Comparison of ENCODE assay signal across 17 mouse cellular contexts in the genomic region with DNA sequence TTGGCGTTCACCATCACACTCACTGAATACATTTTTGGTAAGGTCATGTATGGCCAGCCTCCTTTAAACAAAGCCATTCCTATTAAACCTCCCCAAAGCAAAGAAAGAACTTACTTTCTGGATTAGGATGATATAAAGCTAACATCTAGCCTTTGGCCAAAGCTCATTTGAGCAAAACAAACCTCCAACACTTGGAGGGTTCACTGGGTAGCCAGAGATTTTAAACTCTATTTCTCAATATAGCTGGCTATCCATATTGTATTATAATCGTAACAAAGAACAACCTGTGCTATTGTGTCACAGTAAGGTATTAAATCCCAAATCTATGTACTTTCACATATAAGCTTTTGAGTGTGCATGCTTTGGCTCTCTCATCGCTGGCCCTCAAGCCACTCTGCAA. TPM values are rescaled to one million over a fixed set of nuclear protein-coding genes. Genes with fewer than 3 reads are reported as not detected.
DNase-seq lines count a peak whose midpoint lies in the region; ATAC-seq lines count a peak whose summit lies in the region.
"Had no signal": no experiment of that assay in that cellular context is flagged by ENCODE, and none has a peak within 500 bp of the region (broad histone marks: within the 10 kb centered on the region; RNA-seq: fewer than 3 reads in every experiment).

No protein-coding gene starts in this region.

- 0 out of 2 replicates have a peak overlapping the region, but pooled peaks have one; percentile 99 for H3K4me2 ChIP-seq in kidney, embryonic 16.5 days (replicated peaks; ENCODE audit: low read depth, low read length)
- H3K4me2 ChIP-seq in midbrain, embryonic 14.5 days (ENCODE audit: low read length), result peak overlapping the region; percentile 97
- H3K4me2 ChIP-seq in midbrain, embryonic 11.5 days, result no peak overlapping the region

- H3K4me1 ChIP-seq in kidney, embryonic 16.5 days (ENCODE audit: insufficient read depth, low read length), result peaks cover 16% of the 10 kb centered on the region
- H3K4me1 ChIP-seq in midbrain, embryonic 14.5 days (ENCODE audit: control insufficient read depth, insufficient read depth, low read length), result peaks cover 11% of the 10 kb centered on the region
- peaks cover 7% of the 10 kb centered on the region for H3K4me1 ChIP-seq in midbrain, embryonic 11.5 days (ENCODE audit: control insufficient read depth, insufficient read depth, low read length)
- peaks cover 21% of the 10 kb centered on the region for H3K4me1 ChIP-seq in forebrain, embryonic 10.5 days

- H3K4me3 ChIP-seq in kidney, embryonic 16.5 days (ENCODE audit: low read length), result no peak overlapping the region
- no peak overlapping the region for H3K4me3 ChIP-seq in midbrain, embryonic 14.5 days (replicated peaks; ENCODE audit: low read depth, low read length)
- H3K4me3 ChIP-seq in midbrain, embryonic 11.5 days (ENCODE audit: low read depth, low read length), result no peak overlapping the region
- no peak overlapping the region for H3K4me3 ChIP-seq in forebrain, embryonic 10.5 days

- H3K9ac ChIP-seq in kidney, embryonic 16.5 days (replicated peaks; ENCODE audit: low read length), result no peak overlapping the region
- H3K9ac ChIP-seq in midbrain, embryonic 14.5 days (replicated peaks; ENCODE audit: low read length), result no peak overlapping the region
- H3K9ac ChIP-seq in midbrain, embryonic 11.5 days (ENCODE audit: low read length), result no peak overlapping the region

- no peaks in the 10 kb centered on the region for H3K27me3 ChIP-seq in kidney, embryonic 16.5 days (ENCODE audit: insufficient read depth, low read length)
- H3K27me3 ChIP-seq in midbrain, embryonic 14.5 days (ENCODE audit: control insufficient read depth, insufficient read depth, low read length), result no peaks in the 10 kb centered on the region
- H3K27me3 ChIP-seq in midbrain, embryonic 11.5 days (ENCODE audit: control insufficient read depth, insufficient read depth, low read length), result no peaks in the 10 kb centered on the region
- H3K27me3 ChIP-seq in forebrain, embryonic 10.5 days (ENCODE audit: poor library complexity, severe bottlenecking), result no peaks in the 10 kb centered on the region
- H3K27me3 ChIP-seq: midbrain, embryonic 13.5 days; stomach, embryonic 15.5 days had no signal

- H3K27ac ChIP-seq in kidney, embryonic 16.5 days (ENCODE audit: low read length), result no peak overlapping the region
- no peak overlapping the region for H3K27ac ChIP-seq in midbrain, embryonic 14.5 days (replicated peaks; ENCODE audit: low read depth, low read length)
- no peak overlapping the region for H3K27ac ChIP-seq in midbrain, embryonic 11.5 days (ENCODE audit: low read depth, low read length)
- no peak overlapping the region for H3K27ac ChIP-seq in forebrain, embryonic 10.5 days

- ATAC-seq in kidney, embryonic 16.5 days (ENCODE audit: low FRiP score, low TSS enrichment), result no peak
- no peak for ATAC-seq in midbrain, embryonic 14.5 days (ENCODE audit: low FRiP score, low TSS enrichment)
- ATAC-seq in midbrain, embryonic 11.5 days (ENCODE audit: low FRiP score), result no peak
- ATAC-seq: intestine, postnatal 0 days had no signal

- DNase-seq in kidney, adult 9 months, result no peak
- no peak for DNase-seq in midbrain, embryonic 14.5 days
- DNase-seq in midbrain, embryonic 11.5 days (ENCODE audit: low spot score, missing footprints), result no peak
- DNase-seq in gonadal fat pad, adult 2 months (ENCODE audit: low read depth), result peak; percentile 87
- peak; percentile 11 for DNase-seq in naive thymus-derived CD4-positive, alpha-beta T cell, adult 2 months (ENCODE audit: low read depth)
- DNase-seq in forebrain, embryonic 10.5 days (ENCODE audit: extremely low spot score, low spot score), result no peak
- DNase-seq: adrenal gland, postnatal 14 days; cerebellum, adult 2 months; gastrocnemius, postnatal 25 days; heart, postnatal 36 days; kidney, postnatal 14 days had no signal

- 84% methylated on average over 3 of the region's 3 CpGs for WGBS in kidney, embryonic 16.5 days
- 88% methylated on average over 3 of the region's 3 CpGs for WGBS in midbrain, embryonic 14.5 days
- WGBS in midbrain, embryonic 11.5 days, result 88% methylated on average over 3 of the region's 3 CpGs
- WGBS in forebrain, embryonic 10.5 days, result 92% methylated on average over 3 of the region's 3 CpGs

- H3K36me3 ChIP-seq in kidney, embryonic 16.5 days (ENCODE audit: insufficient read depth, low read length), result peaks cover 1% of the 10 kb centered on the region; the same call in 1 of the 2 replicates
- H3K36me3 ChIP-seq in midbrain, embryonic 14.5 days (ENCODE audit: control insufficient read depth, insufficient read depth, low read length), result peaks cover 15% of the 10 kb centered on the region; the same call in 1 of the 2 replicates
- H3K36me3 ChIP-seq in midbrain, embryonic 11.5 days (ENCODE audit: control insufficient read depth, insufficient read depth, low read length), result no peaks in the 10 kb centered on the region
- peaks cover 17% of the 10 kb centered on the region for H3K36me3 ChIP-seq in forebrain, embryonic 10.5 days (replicated peaks)
- H3K36me3 ChIP-seq: stomach, embryonic 15.5 days had no signal

- no peaks in the 10 kb centered on the region for H3K9me3 ChIP-seq in kidney, embryonic 16.5 days (ENCODE audit: low read length)
- no peaks in the 10 kb centered on the region for H3K9me3 ChIP-seq in midbrain, embryonic 14.5 days (ENCODE audit: control insufficient read depth, low read length)
- H3K9me3 ChIP-seq in midbrain, embryonic 11.5 days (ENCODE audit: control insufficient read depth, low read length), result no peaks in the 10 kb centered on the region
- H3K9me3 ChIP-seq in forebrain, embryonic 10.5 days, result no peaks in the 10 kb centered on the region
- H3K9me3 ChIP-seq: G1E; heart, embryonic 10.5 days; midbrain, embryonic 13.5 days; stomach, embryonic 15.5 days had no signal

RNA-seq across cellular contexts. Expression of gene Kdsr, which starts 1.2 kb away (rescaled TPM):
- polyA plus RNA-seq in kidney, embryonic 16.5 days (2015; fragmentation: Nextera tagmentation; extraction: Ambion mirVana), result 14.7 and 16.3 TPM in 2 replicates
- polyA plus RNA-seq in midbrain, embryonic 14.5 days (2014; fragmentation: Nextera tagmentation; extraction: Ambion mirVana), result 14.3 and 18.1 TPM in 2 replicates
- polyA plus RNA-seq in midbrain, embryonic 11.5 days (2014; fragmentation: Nextera tagmentation; extraction: Ambion mirVana), result 7.8 and 9.0 TPM in 2 replicates
- 24.0 and 29.3 TPM in 2 replicates for polyA plus RNA-seq in gonadal fat pad, adult 2 months (2012; rRNA removed)
- polyA plus RNA-seq in forebrain, embryonic 10.5 days (2016; fragmentation: Nextera tagmentation; extraction: Ambion mirVana), result 7.5 and 8.5 TPM in 2 replicates

RNA-seq across cellular contexts. Expression of gene Vps4b, which starts 35.8 kb away (rescaled TPM):
- 74.1 and 79.0 TPM in 2 replicates for polyA plus RNA-seq in kidney, embryonic 16.5 days (2015; fragmentation: Nextera tagmentation; extraction: Ambion mirVana)
- 30.9 and 39.5 TPM in 2 replicates for polyA plus RNA-seq in midbrain, embryonic 14.5 days (2014; fragmentation: Nextera tagmentation; extraction: Ambion mirVana)
- 67.1 and 76.4 TPM in 2 replicates for polyA plus RNA-seq in midbrain, embryonic 11.5 days (2014; fragmentation: Nextera tagmentation; extraction: Ambion mirVana)
- polyA plus RNA-seq in gonadal fat pad, adult 2 months (2012; rRNA removed), result 14.7 and 17.1 TPM in 2 replicates
- 67.8 and 68.3 TPM in 2 replicates for polyA plus RNA-seq in forebrain, embryonic 10.5 days (2016; fragmentation: Nextera tagmentation; extraction: Ambion mirVana)

RNA-seq across cellular contexts. Expression of gene Bcl2, which starts 46.7 kb away (rescaled TPM):
- polyA plus RNA-seq in kidney, embryonic 16.5 days (2015; fragmentation: Nextera tagmentation; extraction: Ambion mirVana), result 20.4 and 28.2 TPM in 2 replicates
- polyA plus RNA-seq in midbrain, embryonic 14.5 days (2014; fragmentation: Nextera tagmentation; extraction: Ambion mirVana), result 10.7 and 12.2 TPM in 2 replicates
- 5.7 and 6.2 TPM in 2 replicates for polyA plus RNA-seq in midbrain, embryonic 11.5 days (2014; fragmentation: Nextera tagmentation; extraction: Ambion mirVana)
- polyA plus RNA-seq in gonadal fat pad, adult 2 months (2012; rRNA removed), result 2.4 and 3.9 TPM in 2 replicates
- polyA plus RNA-seq in forebrain, embryonic 10.5 days (2016; fragmentation: Nextera tagmentation; extraction: Ambion mirVana), result 8.0 and 8.1 TPM in 2 replicates

Comparison
In these comparisons a context has a peak if more than half of its experiments do, and no peak if none do; other contexts are left out.
1. DNase-seq: peak in gonadal fat pad, adult 2 months (single experiment) and naive thymus-derived CD4-positive, alpha-beta T cell, adult 2 months (single experiment); none in kidney, adult 9 months (single experiment), midbrain, embryonic 14.5 days (single experiment), midbrain, embryonic 11.5 days (single experiment) and forebrain, embryonic 10.5 days (single experiment).